ENCODE assay signal across 19 mouse cellular contexts in genomic region chr12:32236450-32236849, GRCm38 (mm10). TPM values are rescaled to one million over a fixed set of nuclear protein-coding genes. Genes with fewer than 3 reads are reported as not detected.
DNase-seq lines count a peak whose midpoint lies in the region; ATAC-seq and TF ChIP-seq lines count a peak whose summit lies in the region.
"Had no signal": no experiment of that assay in that cellular context is flagged by ENCODE, and none has a peak within 500 bp of the region (broad histone marks: within the 10 kb centered on the region; RNA-seq: fewer than 3 reads in every experiment).

No protein-coding gene starts in this region.

- no peaks in the 10 kb centered on the region for H3K9me3 ChIP-seq in liver, embryonic 11.5 days (ENCODE audit: control insufficient read depth, low read length)
- H3K9me3 ChIP-seq in liver, postnatal 0 days (ENCODE audit: low read length): no peaks in the 10 kb centered on the region
- no peaks in the 10 kb centered on the region for H3K9me3 ChIP-seq in CH12.LX (replicated peaks; ENCODE audit: low read length)
- H3K9me3 ChIP-seq: G1E had no signal

- no peak for TF ChIP-seq EP300 in liver, postnatal 0 days (IDR thresholded peaks at IDR 0.05; ENCODE audit: low read depth)
- TF ChIP-seq EP300 in CH12.LX (IDR thresholded peaks at IDR 0.05; ENCODE audit: low read length): peak; percentile 76

- TF ChIP-seq POLR2A in CH12.LX (IDR thresholded peaks at IDR 0.05; ENCODE audit: low read depth, low read length): no peak

- in situ Hi-C loops in CH12.LX (cut with MboI; ENCODE audit: low pct_ligation_motif_present, low pct_unique_long_range_greater_than_20kb, low sequenced_read_pairs): no loop called here

- DNase-seq in liver, embryonic 11.5 days (ENCODE audit: low spot score): peak; percentile 12
- DNase-seq in liver, postnatal 0 days: no peak
- no peak for DNase-seq in CH12.LX (ENCODE audit: extremely low read depth)
- no peak for DNase-seq in kidney, adult 11 months
- DNase-seq: adrenal gland, adult 2 months; adrenal gland, adult 8-10 months; adrenal gland, postnatal 10 days; adrenal gland, postnatal 14 days; adrenal gland, postnatal 25 days; B cell, adult 2 months; cerebellum, adult 11 months; cerebellum, adult 11-12 months; cerebellum, adult 18-20 months; cerebellum, adult 2 months had no signal

- no peaks in the 10 kb centered on the region for H3K27me3 ChIP-seq in liver, embryonic 11.5 days (replicated peaks; ENCODE audit: control insufficient read depth, insufficient read depth, low read length)
- H3K27me3 ChIP-seq in liver, postnatal 0 days (ENCODE audit: insufficient read depth, low read length): no peaks in the 10 kb centered on the region
- no peaks in the 10 kb centered on the region for H3K27me3 ChIP-seq in CH12.LX (replicated peaks)

- TF ChIP-seq CTCF in liver, postnatal 0 days (IDR thresholded peaks at IDR 0.05; ENCODE audit: low read depth): no peak
- TF ChIP-seq CTCF in CH12.LX (conservative IDR thresholded peaks at IDR 0.05 in 1 of 2, IDR thresholded peaks at IDR 0.05 in 1 of 2; ENCODE audit: low read depth in 2 of 2, low read length in 2 of 2): no peak

- WGBS in liver, embryonic 11.5 days: 82% methylated on average over 3 of the region's 3 CpGs
- WGBS in liver, postnatal 0 days (ENCODE audit: insufficient replicate concordance): 83% methylated on average over 3 of the region's 3 CpGs

- H3K27ac ChIP-seq in liver, embryonic 11.5 days (ENCODE audit: low read depth, low read length): no peak overlapping the region
- H3K27ac ChIP-seq in liver, postnatal 0 days (ENCODE audit: low read depth): no peak overlapping the region
- no peak overlapping the region for H3K27ac ChIP-seq in CH12.LX (ENCODE audit: insufficient read depth, low read depth)

- no peaks in the 10 kb centered on the region for H3K36me3 ChIP-seq in liver, embryonic 11.5 days (ENCODE audit: control insufficient read depth, insufficient read depth, low read length)
- H3K36me3 ChIP-seq in liver, postnatal 0 days (replicated peaks; ENCODE audit: insufficient read depth, low read length): no peaks in the 10 kb centered on the region
- H3K36me3 ChIP-seq in CH12.LX (replicated peaks in 1 of 2; ENCODE audit: control insufficient read depth in 1 of 2, insufficient read depth in 1 of 2, low read length in 1 of 2): no peaks in the 10 kb centered on the region
- H3K36me3 ChIP-seq: G1E had no signal

- dilution Hi-C loops in CH12.LX (cut with MboI; ENCODE audit: extremely low pct_ligation_motif_present, extremely low pct_unique_long_range_greater_than_20kb, low sequenced_read_pairs): no loop called here

- peaks cover 10% of the 10 kb centered on the region; the same call in 1 of the 2 replicates for H3K4me1 ChIP-seq in liver, embryonic 11.5 days (replicated peaks; ENCODE audit: control insufficient read depth, insufficient read depth, low read length)
- peaks cover 8% of the 10 kb centered on the region for H3K4me1 ChIP-seq in liver, postnatal 0 days (ENCODE audit: insufficient read depth)
- H3K4me1 ChIP-seq in CH12.LX (ENCODE audit: control insufficient read depth in 1 of 2, insufficient read depth in 2 of 2): peaks cover 0 to 8% of the 10 kb centered on the region in 2 experiments; a peak in 3 of 4 replicates

- no peak overlapping the region for H3K9ac ChIP-seq in liver, embryonic 11.5 days (ENCODE audit: low read depth, low read length)
- no peak overlapping the region for H3K9ac ChIP-seq in liver, postnatal 0 days (replicated peaks)
- no peak overlapping the region for H3K9ac ChIP-seq in CH12.LX (ENCODE audit: insufficient read depth, low read depth)

- TF ChIP-seq RAD21 in CH12.LX (IDR thresholded peaks at IDR 0.05; ENCODE audit: low read depth, low read length): no peak

- H3K4me2 ChIP-seq in liver, embryonic 11.5 days: no peak overlapping the region
- no peak overlapping the region for H3K4me2 ChIP-seq in liver, postnatal 0 days (ENCODE audit: low read depth, low read length)
- no peak overlapping the region for H3K4me2 ChIP-seq in CH12.LX (ENCODE audit: insufficient read depth, low read depth, poor library complexity, severe bottlenecking)

- H3K79me2 ChIP-seq in CH12.LX (replicated peaks; ENCODE audit: control insufficient read depth, extremely low read depth, insufficient read depth, poor library complexity, severe bottlenecking): no peaks in the 10 kb centered on the region

- no peak overlapping the region for H3K4me3 ChIP-seq in liver, embryonic 11.5 days (ENCODE audit: low read depth, low read length)
- no peak overlapping the region for H3K4me3 ChIP-seq in liver, postnatal 0 days (ENCODE audit: low read depth, low read length)
- no peak overlapping the region for H3K4me3 ChIP-seq in CH12.LX (replicated peaks in 1 of 3; ENCODE audit: low read depth in 2 of 3, low read length in 2 of 3, poor library complexity in 1 of 3)

- ATAC-seq in liver, embryonic 11.5 days (replicated peaks; ENCODE audit: low FRiP score): no peak
- ATAC-seq in liver, postnatal 0 days: no peak
- ATAC-seq: activated CD4-positive, CD25-positive, alpha-beta regulatory T cell, adult 4 months; CD4-positive, CD25-positive, alpha-beta regulatory T cell, adult 4 months; Patski had no signal

TF ChIP-seq in CH12.LX, 34 proteins besides CTCF, POLR2A, EP300 and RAD21:
- TF ChIP-seq ZNF384 (IDR thresholded peaks at IDR 0.05; ENCODE audit: low read depth, low read length) (0 out of 2 replicates have a peak, but pooled peaks have one; percentile 8), ETS1 (conservative IDR thresholded peaks at IDR 0.05; ENCODE audit: low read depth, low read length) (0 out of 2 replicates have a peak, but pooled peaks have one; percentile 30), TCF12 (IDR thresholded peaks at IDR 0.05; ENCODE audit: low read depth, low read length) (peak; percentile 51; the same call in 1 of the 2 replicates), ZMIZ1 (IDR thresholded peaks at IDR 0.05; ENCODE audit: low read depth, low read length) (no peak), BHLHE40 (IDR thresholded peaks at IDR 0.05; ENCODE audit: low read depth, low read length) (peak; percentile 67; the same call in 1 of the 2 replicates), MEF2A (IDR thresholded peaks at IDR 0.05; ENCODE audit: borderline replicate concordance, low read depth, low read length) (peak; percentile 41; the same call in 1 of the 2 replicates), JUN (IDR thresholded peaks at IDR 0.05; ENCODE audit: insufficient read depth, low read depth, low read length) (0 out of 2 replicates have a peak, but pooled peaks have one; percentile 5), KAT2A (IDR thresholded peaks at IDR 0.05; ENCODE audit: insufficient replicate concordance, low read length) (no peak), JUND (conservative IDR thresholded peaks at IDR 0.05; ENCODE audit: low read depth, low read length) (no peak), IRF4 (IDR thresholded peaks at IDR 0.05; ENCODE audit: low read depth, low read length) (peak; percentile 47; the same call in 1 of the 2 replicates)

RNA-seq across cellular contexts. Expression of gene Pik3cg, which starts 28.0 kb away (rescaled TPM):
- 6.8 and 7.2 TPM in 2 replicates for polyA plus RNA-seq in liver, embryonic 11.5 days (2014; fragmentation: Nextera tagmentation; extraction: Ambion mirVana)
- 2.8 and 3.3 TPM in 2 replicates for polyA plus RNA-seq in liver, postnatal 0 days (2015; fragmentation: Nextera tagmentation; extraction: Ambion mirVana)
- total RNA-seq in CH12.LX (2012; rRNA removed) (28.5 and 35.8 TPM in 2 replicates), CH12.LX (2014; rRNA removed) (38.0 and 40.6 TPM in 2 replicates)
- 29.7 and 35.4 TPM in 2 replicates for polyA plus RNA-seq in CH12.LX (2012; ENCODE audit: insufficient read length, low read depth)
- polyA plus RNA-seq: C2C12, Patski had no signal
